Mouse (Mus musculus): ENCODE results near the gene 1700018B08Rik. TPM values are rescaled to one million over a fixed set of nuclear protein-coding genes. Genes with fewer than 3 reads are reported as not detected.
A peak's percentile ranks its signal among the peaks of the same experiment; 100 is the strongest.

The 1700018B08Rik gene
- polyA plus RNA-seq, 1 experiment from 2014 or later, result not detected

- peak overlapping the region; percentile 89 for H3K27ac ChIP-seq
- H3K27me3 ChIP-seq (ENCODE audit: poor library complexity, severe bottlenecking), result no peaks in the 10 kb centered on the region
- H3K9me3 ChIP-seq, result no peaks in the 10 kb centered on the region
- H3K4me1 ChIP-seq, result peaks cover 52% of the 10 kb centered on the region
- peak; percentile 33 for DNase-seq (ENCODE audit: extremely low spot score, low spot score)
- H3K36me3 ChIP-seq (replicated peaks), result no peaks in the 10 kb centered on the region
- peak overlapping the region; percentile 93 for H3K4me3 ChIP-seq
- 3% methylated on average over 44 of the region's 44 CpGs for WGBS
These were observed 33.9 kb upstream of the 1700018B08Rik start for GRCm38 (mm10) chr8:121577751-121578675.

- Histone ChIP-seq H3K4me3 (no peak overlapping the region), H3K9me3 (no peaks in the 10 kb centered on the region), H3K27ac (no peak overlapping the region), H3K27me3 (ENCODE audit: poor library complexity, severe bottlenecking) (no peaks in the 10 kb centered on the region), H3K36me3 (replicated peaks) (0 out of 2 replicates have a peak, but pooled peaks cover 5% of the 10 kb centered on the region), H3K4me1 (peaks cover 52% of the 10 kb centered on the region)
- no peak for DNase-seq (ENCODE audit: extremely low spot score, low spot score)
- WGBS, result 91% methylated on average over 3 of the region's 3 CpGs
These were observed 31.5 kb upstream of the 1700018B08Rik start for GRCm38 (mm10) chr8:121575661-121576060.

GRCm38 (mm10) chr8:121573275-121573674, 29.2 kb upstream of the 1700018B08Rik start:
- no peaks in the 10 kb centered on the region for H3K27me3 ChIP-seq (ENCODE audit: poor library complexity, severe bottlenecking)
- H3K36me3 ChIP-seq (replicated peaks), result 0 out of 2 replicates have a peak, but pooled peaks cover 8% of the 10 kb centered on the region
- no peaks in the 10 kb centered on the region for H3K9me3 ChIP-seq
- no peak for DNase-seq (ENCODE audit: extremely low spot score, low spot score)
- H3K4me1 ChIP-seq, result peaks cover 40% of the 10 kb centered on the region
- no peak overlapping the region for H3K4me3 ChIP-seq
- WGBS, result 66% methylated on average over 3 of the region's 3 CpGs
- no peak overlapping the region for H3K27ac ChIP-seq

DNA sequence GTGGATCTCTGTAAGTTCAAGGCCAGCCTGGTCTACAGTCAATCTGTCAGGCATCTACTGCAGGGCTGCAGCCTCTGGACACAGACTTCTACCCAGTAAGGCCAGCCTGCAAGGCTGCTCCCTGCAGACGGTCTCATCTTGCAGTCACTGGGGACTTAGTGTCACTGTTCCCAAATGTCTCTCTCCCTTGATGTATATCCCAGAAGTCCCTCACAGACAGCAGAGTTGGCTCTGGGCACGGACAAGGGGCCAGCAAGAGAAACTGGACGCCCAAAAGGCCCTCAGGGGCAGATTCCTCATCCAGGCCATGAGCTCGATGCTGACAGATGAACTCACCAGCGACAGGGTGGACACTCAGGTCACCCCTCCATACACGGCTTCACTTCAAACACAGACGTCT, 28.0 kb upstream of the 1700018B08Rik start:
- no peak for DNase-seq (ENCODE audit: extremely low spot score, low spot score)
- H3K9me3 ChIP-seq, result no peaks in the 10 kb centered on the region
- H3K27ac ChIP-seq, result no peak overlapping the region
- no peak overlapping the region for H3K4me3 ChIP-seq
- 0 out of 2 replicates have a peak, but pooled peaks cover 8% of the 10 kb centered on the region for H3K36me3 ChIP-seq (replicated peaks)
- H3K27me3 ChIP-seq (ENCODE audit: poor library complexity, severe bottlenecking), result no peaks in the 10 kb centered on the region
- peaks cover 32% of the 10 kb centered on the region for H3K4me1 ChIP-seq
- 76% methylated on average over 7 of the region's 7 CpGs for WGBS

- Histone ChIP-seq H3K36me3 (replicated peaks) (peaks cover 14% of the 10 kb centered on the region), H3K9me3 (no peaks in the 10 kb centered on the region), H3K4me1 (peaks cover 19% of the 10 kb centered on the region), H3K27me3 (ENCODE audit: poor library complexity, severe bottlenecking) (no peaks in the 10 kb centered on the region), H3K4me3 (no peak overlapping the region), H3K27ac (no peak overlapping the region)
- WGBS, result 86% methylated on average over 17 of the region's 17 CpGs
- DNase-seq (ENCODE audit: extremely low spot score, low spot score), result no peak
These were observed 26.7 kb upstream of the 1700018B08Rik start for GRCm38 (mm10) chr8:121570801-121571200.

DNA sequence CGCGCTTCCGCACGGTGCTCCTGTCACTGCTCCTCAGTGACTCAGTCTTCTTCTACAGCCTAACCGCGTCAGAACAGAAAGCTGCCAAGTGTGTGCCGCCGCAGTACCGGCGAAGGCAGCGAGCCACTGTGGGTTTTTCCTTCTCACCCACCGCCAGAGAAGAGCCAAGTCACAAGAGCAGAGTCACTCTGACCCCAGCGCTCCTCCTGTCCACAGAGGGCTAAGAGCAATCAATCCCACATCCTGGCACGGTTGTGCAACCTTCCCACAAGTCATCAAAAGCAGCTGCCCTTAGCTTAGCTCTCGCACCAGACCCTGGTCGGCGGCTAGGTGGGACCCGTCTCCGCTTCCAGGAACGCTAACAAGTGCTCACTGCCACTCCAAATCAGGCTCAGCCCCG, 26.2 kb upstream of the 1700018B08Rik start:
- Histone ChIP-seq H3K4me1 (peaks cover 17% of the 10 kb centered on the region), H3K9me3 (no peaks in the 10 kb centered on the region), H3K36me3 (replicated peaks) (peaks cover 19% of the 10 kb centered on the region), H3K27ac (no peak overlapping the region), H3K4me3 (no peak overlapping the region), H3K27me3 (ENCODE audit: poor library complexity, severe bottlenecking) (no peaks in the 10 kb centered on the region)
- DNase-seq (ENCODE audit: extremely low spot score, low spot score), result no peak
- 91% methylated on average over 21 of the region's 21 CpGs for WGBS

GRCm38 (mm10) chr8:121568321-121568720, 24.2 kb upstream of the 1700018B08Rik start:
- no peak overlapping the region for H3K4me3 ChIP-seq
- H3K27ac ChIP-seq, result no peak overlapping the region
- peaks cover 26% of the 10 kb centered on the region for H3K36me3 ChIP-seq (replicated peaks)
- no peaks in the 10 kb centered on the region for H3K27me3 ChIP-seq (ENCODE audit: poor library complexity, severe bottlenecking)
- H3K9me3 ChIP-seq, result no peaks in the 10 kb centered on the region
- peaks cover 18% of the 10 kb centered on the region; the same call in 1 of the 2 replicates for H3K4me1 ChIP-seq
- DNase-seq (ENCODE audit: extremely low spot score, low spot score), result no peak
- WGBS, result 88% methylated on average over 6 of the region's 6 CpGs

- Histone ChIP-seq H3K36me3 (replicated peaks) (peaks cover 42% of the 10 kb centered on the region), H3K4me1 (peaks cover 22% of the 10 kb centered on the region; the same call in 1 of the 2 replicates), H3K9me3 (no peaks in the 10 kb centered on the region), H3K27me3 (ENCODE audit: poor library complexity, severe bottlenecking) (no peaks in the 10 kb centered on the region), H3K4me3 (no peak overlapping the region), H3K27ac (no peak overlapping the region)
- no peak for DNase-seq (ENCODE audit: extremely low spot score, low spot score)
- 88% methylated on average over 6 of the region's 6 CpGs for WGBS
These were observed 19.6 kb upstream of the 1700018B08Rik start for GRCm38 (mm10) chr8:121563701-121564100.

- no peaks in the 10 kb centered on the region for H3K9me3 ChIP-seq
- H3K4me3 ChIP-seq, result no peak overlapping the region
- H3K27ac ChIP-seq, result peak overlapping the region; percentile 13; the same call in 1 of the 2 replicates
- peaks cover 15% of the 10 kb centered on the region; the same call in 1 of the 2 replicates for H3K4me1 ChIP-seq
- WGBS, result 87% methylated on average over 9 of the region's 9 CpGs
- DNase-seq (ENCODE audit: extremely low spot score, low spot score), result no peak
- H3K36me3 ChIP-seq (replicated peaks), result peaks cover 50% of the 10 kb centered on the region
- H3K27me3 ChIP-seq (ENCODE audit: poor library complexity, severe bottlenecking), result no peaks in the 10 kb centered on the region
These were observed 18.8 kb upstream of the 1700018B08Rik start for GRCm38 (mm10) chr8:121562941-121563351.

GRCm38 (mm10) chr8:121561636-121562345, 17.7 kb upstream of the 1700018B08Rik start:
- Histone ChIP-seq H3K4me1 (peaks cover 15% of the 10 kb centered on the region; the same call in 1 of the 2 replicates), H3K4me3 (no peak overlapping the region), H3K9me3 (no peaks in the 10 kb centered on the region), H3K27me3 (ENCODE audit: poor library complexity, severe bottlenecking) (no peaks in the 10 kb centered on the region), H3K27ac (no peak overlapping the region), H3K36me3 (replicated peaks) (peaks cover 54% of the 10 kb centered on the region)
- 93% methylated on average over 16 of the region's 16 CpGs for WGBS
- no peak for DNase-seq (ENCODE audit: extremely low spot score, low spot score)

DNA sequence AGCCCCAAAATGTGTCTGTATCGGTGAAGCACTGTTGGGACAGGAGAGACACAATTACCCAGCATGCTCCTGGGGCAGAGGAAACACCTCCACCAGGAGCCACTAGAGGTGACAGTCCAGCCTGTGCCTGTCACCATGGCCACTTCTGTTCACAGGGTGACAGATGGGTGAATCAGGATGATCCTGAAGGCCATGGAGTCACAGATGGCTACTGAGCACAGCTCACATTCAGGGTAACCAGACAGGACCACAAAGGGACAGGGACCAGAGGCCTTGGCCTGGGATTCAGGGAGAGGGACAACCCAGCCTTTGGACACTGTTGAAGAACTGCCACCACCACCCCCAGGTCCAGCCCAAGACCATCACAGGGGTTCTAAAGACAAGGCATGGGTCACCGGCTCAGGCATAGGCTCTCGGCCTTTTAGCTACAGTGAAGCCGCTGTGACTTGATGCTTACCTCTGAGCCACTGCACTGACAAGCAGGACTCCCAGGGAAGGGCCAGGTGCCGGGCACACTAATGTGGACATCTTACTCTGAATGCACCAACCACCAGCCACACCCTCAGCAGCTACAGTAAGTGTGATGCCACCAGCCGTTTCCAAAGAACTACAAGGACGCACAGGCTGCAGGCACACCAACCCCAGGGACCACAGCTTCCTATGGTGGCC, 16.4 kb upstream of the 1700018B08Rik start:
- Histone ChIP-seq H3K27ac (no peak overlapping the region), H3K4me1 (peaks cover 15% of the 10 kb centered on the region; the same call in 1 of the 2 replicates), H3K4me3 (no peak overlapping the region), H3K36me3 (replicated peaks) (peaks cover 56% of the 10 kb centered on the region), H3K9me3 (no peaks in the 10 kb centered on the region), H3K27me3 (ENCODE audit: poor library complexity, severe bottlenecking) (no peaks in the 10 kb centered on the region)
- WGBS, result 96% methylated on average over 7 of the region's 7 CpGs
- DNase-seq (ENCODE audit: extremely low spot score, low spot score), result no peak

GRCm38 (mm10) chr8:121559801-121560200, 15.7 kb upstream of the 1700018B08Rik start:
- no peaks in the 10 kb centered on the region for H3K9me3 ChIP-seq
- no peak overlapping the region for H3K4me3 ChIP-seq
- no peak for DNase-seq (ENCODE audit: extremely low spot score, low spot score)
- H3K4me1 ChIP-seq, result peaks cover 15% of the 10 kb centered on the region; the same call in 1 of the 2 replicates
- peaks cover 59% of the 10 kb centered on the region for H3K36me3 ChIP-seq (replicated peaks)
- no peak overlapping the region for H3K27ac ChIP-seq
- H3K27me3 ChIP-seq (ENCODE audit: poor library complexity, severe bottlenecking), result no peaks in the 10 kb centered on the region
- WGBS, result 92% methylated on average over 12 of the region's 12 CpGs

Data from forebrain, embryonic 10.5 days (tissue).